Mouse (Mus musculus) layer of hippocampus, adult 8-10 months (tissue): ENCODE data around the gene Ccn6. TPM values are rescaled to one million over a fixed set of nuclear protein-coding genes. Genes with fewer than 3 reads are reported as not detected.
"Not testable (repeated sequence)": the region's sequence is repeated elsewhere in the genome, so short reads cannot be mapped to it uniquely, and the experiment has no call there.

Experiments
- DNase-seq, 2 experiments: peaks; one replicate each; pipeline ENCODE4 v3.0.0; 2022; ENCODE audit warnings: low spot score in 2 of 2
- total RNA-seq, 4 experiments: library from RNA; stranded (reverse); gene quantifications; 2 replicates each; pipeline ENCODE4 v1.2.4; 2022

The Ccn6 gene
- total RNA-seq = under 1 TPM in 2 of 4 experiments, not detected in 2; 0.23 to 0.33 TPM

DNA sequence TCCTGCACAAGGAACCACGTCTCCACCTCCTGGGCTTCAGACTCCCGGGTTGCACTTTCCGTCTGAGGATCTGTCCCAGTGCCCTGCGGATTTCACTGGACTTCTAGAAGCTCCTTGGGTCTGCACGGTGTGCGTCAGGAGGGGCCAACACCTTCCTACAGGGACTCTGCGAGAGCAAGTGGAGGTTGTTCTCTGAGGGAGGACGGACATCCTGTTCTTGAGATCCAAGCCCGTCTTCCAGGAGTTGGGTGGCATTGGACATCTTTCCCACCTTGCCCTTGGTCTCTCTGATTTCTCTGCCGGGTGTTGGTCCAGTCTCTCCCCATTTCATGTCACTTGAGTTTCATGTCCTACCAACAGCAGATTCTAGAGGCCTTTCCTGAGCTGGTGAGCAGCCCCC lies at the start of gene Ccn6:
Ccn6 (minus strand) TSS at position 101 of the 400 bp plus-strand sequence.
- no peak for DNase-seq

DNA sequence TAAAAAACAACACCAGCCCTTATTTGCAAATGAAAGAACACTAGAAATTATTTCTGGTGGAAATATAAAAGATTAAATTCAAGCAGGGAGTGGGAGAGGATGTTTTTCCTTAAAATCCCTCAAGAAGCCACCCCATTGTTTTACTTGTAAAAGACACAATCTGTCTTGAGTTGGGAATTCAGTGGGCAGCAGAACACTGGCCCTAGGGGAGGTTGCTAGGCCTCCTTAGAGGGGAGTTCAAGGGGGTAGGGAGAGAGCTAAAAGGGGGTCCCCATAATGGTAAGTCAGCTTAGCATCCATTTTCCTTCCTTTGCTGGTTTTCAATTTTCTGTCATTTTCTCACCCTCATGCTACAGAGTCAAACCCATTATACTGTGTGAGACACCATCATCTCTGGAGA lies 46.4 kb upstream of the Ccn6 start:
- no peak for DNase-seq

DNA sequence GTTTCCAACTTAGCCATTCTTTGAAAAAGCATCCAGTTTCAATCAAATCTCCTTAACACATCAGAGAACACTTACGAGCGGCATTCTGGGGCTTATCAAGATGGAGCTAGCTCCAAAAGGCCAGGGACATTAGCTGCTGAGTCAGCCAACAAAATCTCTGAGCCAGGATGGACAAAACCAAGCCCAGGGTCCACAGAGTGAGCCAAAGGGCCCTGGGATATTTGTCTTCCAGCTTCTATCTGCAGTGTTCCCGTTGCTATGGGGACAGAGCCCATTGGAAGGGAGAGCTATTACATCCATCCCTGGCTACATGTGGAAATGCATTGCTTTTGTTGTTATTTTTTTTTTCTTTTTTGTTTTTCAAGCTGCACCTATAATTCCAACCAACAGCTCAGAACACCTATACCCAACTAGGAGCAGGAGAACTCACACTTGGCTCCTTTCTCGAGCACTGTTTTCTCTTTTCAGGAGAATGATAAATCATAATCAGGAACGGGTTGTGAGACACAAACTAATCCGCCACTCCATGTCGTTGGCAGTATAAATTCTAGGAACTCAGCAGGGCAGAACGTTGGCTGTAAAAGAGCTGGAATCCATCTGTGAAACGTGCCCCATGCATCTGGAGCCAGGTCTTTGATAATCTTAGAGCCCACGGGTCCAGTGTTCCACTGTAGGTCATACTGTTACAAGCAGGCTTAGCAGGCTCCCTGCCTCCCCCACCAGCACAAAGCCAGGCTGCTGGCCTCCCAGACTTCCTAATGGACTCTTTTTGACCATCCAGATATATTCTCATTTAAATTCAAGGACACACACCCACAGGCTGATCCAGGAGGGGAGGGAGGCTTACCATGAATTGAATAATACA lies 45.8 kb upstream of the Ccn6 start:
- DNase-seq = peak; percentile 27 to 42

DNA sequence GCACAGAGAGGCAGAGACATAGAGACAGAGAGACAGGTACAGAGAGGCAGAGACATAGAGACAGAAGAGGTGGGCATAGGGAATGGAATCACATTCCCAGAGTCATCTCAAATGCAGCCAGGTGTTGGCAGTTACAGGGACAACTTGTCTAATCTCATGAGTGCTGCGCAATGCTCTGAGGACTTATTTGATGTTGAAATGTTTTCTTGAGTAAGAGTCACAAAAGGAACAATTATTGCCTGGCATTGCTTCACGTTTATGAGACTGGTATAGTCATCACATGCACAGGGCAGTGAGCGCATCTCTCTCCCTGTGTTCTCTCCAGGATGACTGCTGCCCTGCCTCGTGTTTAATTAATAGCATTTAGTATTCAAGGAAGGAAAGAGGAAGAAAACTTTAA lies 45.1 kb upstream of the Ccn6 start:
- DNase-seq = no peak

- DNase-seq = no peak
Measured at GRCm38 (mm10) chr10:39207310-39207855, 43.8 kb upstream of the Ccn6 start.

DNA sequence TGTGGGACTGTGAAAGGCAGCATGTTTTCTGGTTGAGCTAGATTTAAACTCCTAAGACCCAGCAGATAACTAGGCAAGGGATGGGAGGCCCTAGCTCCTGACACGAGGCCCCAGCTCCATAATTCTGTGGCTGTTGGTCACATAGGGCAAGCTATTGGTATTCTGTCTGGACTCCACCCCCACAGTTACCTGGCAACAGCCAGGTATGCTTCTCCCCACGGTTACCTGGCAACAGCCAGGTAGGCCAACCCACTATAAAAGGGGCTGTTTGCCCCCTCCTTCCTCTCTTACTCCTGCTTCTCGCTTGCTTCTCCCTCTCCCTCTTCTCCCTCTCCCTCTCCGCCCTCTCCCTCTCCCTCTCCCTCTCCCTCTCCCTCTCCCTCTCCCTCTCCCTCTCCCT lies 38.9 kb upstream of the Ccn6 start:
- no peak for DNase-seq

GRCm38 (mm10) chr10:39198216-39198615 lies 34.6 kb upstream of the Ccn6 start:
- DNase-seq = not testable (repeated sequence)

- no peak for DNase-seq
Measured at GRCm38 (mm10) chr10:39192673-39193072, 29.1 kb upstream of the Ccn6 start.

- DNase-seq = no peak
Measured at GRCm38 (mm10) chr10:39185545-39185906, 21.9 kb upstream of the Ccn6 start.

DNA sequence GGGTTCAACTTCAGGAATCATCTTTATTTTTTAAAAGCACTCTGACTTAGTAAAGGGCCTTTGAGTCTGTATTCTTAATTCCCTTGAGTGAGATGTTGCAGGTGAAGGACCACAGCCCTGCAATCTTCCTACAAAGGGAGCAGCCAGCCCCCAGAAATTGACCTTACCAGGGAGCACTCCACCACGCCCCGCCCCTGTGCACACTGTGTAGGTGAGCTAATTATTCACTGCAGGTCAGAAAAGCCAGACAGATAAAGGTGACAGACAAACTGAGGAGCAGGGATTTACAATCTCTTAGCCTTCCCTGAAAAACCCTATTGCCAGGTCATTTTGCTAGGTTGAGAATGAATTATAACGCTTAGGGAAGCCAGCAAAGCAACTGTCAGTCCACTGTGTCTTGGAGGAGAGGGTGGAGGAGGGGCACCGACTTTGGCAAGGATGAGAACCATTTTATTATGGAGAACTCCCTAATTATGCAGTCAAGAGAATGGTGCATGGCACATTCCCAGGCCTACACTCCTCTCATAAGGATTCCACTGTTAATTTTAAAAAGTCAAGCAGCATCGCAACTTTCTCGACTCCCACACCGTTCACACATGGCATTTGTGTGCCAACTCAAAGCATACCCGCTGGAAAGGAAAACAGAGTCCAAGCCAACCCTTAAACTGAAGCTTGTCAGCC lies 21.4 kb upstream of the Ccn6 start:
- DNase-seq = peak; percentile 47 to 58

DNA sequence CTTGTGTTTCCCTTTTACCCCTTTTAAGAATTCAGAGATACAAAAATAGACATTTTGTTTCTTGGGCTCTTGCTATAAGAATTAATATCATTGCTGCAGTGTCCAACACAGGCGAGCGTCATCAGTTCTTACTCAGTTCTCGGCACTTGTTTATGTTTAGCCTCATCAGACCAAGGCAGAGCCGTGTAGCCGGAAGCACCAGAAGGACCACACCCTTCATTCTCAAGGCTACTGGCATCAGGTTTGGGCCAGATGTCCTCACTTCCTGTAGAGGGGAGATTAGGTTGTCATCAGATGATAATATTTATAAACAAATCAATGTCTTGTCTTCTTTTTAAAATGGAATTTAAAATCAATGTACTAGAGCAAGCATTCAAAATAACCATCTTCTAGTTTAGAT lies 13.4 kb upstream of the Ccn6 start:
- no peak for DNase-seq

- no peak for DNase-seq
Measured at GRCm38 (mm10) chr10:39173077-39173476, 9.5 kb upstream of the Ccn6 start.

DNA sequence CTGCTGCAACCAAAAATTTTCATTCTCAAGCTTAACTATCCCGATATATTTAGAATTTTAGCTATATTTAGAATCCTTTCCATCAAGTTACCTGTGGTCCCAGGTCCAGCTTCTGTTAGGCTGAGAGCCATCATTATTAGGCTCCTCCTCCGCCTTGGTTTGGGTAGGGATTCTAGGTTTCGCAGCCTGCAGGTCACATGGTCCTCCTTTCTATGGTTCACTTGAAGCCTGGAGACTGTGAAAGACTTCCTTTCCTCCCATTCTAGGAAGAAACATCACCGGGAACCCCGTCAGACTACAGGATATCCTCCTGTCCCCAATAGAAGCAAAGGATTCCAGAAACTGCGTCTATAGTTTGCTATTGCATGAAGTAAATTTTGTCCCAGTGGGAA lies 8.9 kb upstream of the Ccn6 start:
- no peak for DNase-seq

- DNase-seq = peak; percentile 93 to 95
Measured at GRCm38 (mm10) chr10:39171603-39172539, 8.3 kb upstream of the Ccn6 start.

DNA sequence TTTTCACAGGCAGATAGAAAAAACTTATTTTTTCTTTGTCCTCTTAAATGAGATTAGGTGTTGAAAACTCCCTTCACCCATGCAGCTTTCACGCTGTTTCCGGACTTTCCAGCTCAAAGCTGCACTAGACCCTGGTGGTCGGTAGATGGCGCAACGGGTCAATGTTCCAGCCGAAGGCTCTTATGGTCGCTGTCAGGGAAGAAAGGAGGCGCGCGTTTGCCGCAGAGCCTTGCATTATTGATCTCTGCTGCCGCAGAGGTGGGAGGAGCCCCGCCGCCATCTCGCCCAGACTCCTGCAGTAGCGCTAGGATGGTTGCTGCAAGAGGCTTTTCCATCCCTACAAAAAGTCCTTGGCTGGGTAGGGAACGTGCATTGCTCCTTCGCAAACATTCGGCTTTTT lies 7.5 kb upstream of the Ccn6 start:
- peak; percentile 91 to 96 for DNase-seq

DNA sequence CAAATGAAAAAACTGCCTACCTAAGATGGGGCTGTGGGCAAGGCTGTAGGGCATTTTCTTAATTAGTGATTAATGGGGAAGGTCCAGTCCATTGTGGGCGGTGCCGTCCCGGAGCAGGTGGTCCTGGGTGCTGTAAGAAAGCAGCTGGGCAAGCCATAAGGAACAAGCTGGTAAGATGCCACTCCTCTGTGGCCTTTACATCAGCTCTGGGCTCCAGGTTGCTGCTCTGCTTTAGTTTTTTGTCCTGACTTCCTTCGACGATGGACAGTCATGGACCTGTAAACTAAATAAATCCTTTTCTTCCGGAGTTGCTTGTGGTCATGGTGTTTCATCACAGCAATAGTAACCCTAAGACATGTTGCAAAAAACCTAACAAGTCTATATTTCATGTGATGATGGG lies 7.1 kb upstream of the Ccn6 start:
- DNase-seq = no peak

- peak; percentile 44 to 80 for DNase-seq
Measured at GRCm38 (mm10) chr10:39170181-39170580, 6.6 kb upstream of the Ccn6 start.

GRCm38 (mm10) chr10:39169642-39170041 lies 6.0 kb upstream of the Ccn6 start:
- DNase-seq = no peak

- DNase-seq = no peak
Measured at GRCm38 (mm10) chr10:39167611-39168010, 4.0 kb upstream of the Ccn6 start.

GRCm38 (mm10) chr10:39165632-39166115 lies 2.1 kb upstream of the Ccn6 start:
- peak; percentile 51 to 54 for DNase-seq
